Mouse (Mus musculus): Measurements from ENCODE around the gene Accs. TPM values are rescaled to one million over a fixed set of nuclear protein-coding genes. Genes with fewer than 3 reads are reported as not detected.

The Accs gene
- total RNA-seq, 2 experiments from 2014 or later: 3.0 to 3.7 TPM

- no peak for DNase-seq (ENCODE audit: low spot score in 2 of 2)
These were observed 9.1 kb upstream of the Accs start for GRCm38 (mm10) chr2:93858845-93859244.

DNA sequence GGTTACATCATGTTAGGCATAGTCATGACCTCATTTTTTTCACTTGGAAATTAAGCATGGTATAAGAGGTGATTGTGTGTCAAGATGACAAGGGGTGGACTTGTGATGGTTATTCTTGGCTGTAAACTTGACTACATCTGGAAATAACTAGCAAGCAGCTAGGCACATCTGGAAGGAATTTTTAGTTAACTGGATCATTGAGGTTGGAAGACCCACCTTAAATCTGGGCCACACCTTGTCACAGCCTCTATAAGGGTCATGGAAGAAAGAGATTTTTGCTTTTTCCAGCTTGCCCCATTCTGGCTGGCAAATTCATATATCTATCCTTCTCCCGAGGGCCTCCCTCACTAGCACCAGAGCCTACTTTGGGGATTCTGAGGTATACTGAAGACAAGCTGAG is 1.6 kb upstream of the Accs start:
- DNase-seq (ENCODE audit: low spot score in 2 of 2): no peak

DNA sequence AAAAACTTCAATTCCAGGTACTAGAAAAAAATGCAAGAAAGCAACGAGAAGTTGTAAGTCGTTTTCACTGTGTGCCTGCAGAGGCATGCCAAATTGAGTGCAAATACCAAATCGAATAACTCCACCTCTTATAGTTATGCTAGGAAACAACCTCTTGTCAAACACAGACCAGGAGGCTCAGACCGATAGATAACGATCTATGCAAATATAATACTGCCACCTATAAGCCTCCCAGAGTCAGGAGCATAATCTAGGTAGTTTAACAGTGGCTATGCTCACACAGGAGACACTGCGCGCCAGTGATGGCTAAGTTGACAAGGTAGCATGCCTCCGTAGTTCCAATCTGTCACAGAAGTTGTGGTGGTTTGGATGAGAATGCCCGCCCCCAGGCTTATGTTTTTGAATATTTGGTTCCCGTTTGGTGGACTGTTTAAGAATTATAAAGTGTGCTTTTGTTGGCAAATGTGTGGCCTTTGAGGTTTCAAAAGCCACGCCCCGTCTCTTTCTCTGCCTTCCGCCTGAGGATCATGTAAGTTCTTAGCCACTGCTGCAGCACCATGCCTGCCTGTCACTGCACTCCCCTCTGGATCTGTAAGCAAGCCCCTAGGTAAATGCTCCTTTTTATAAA is 688 bp upstream of the Accs start:
- DNase-seq (ENCODE audit: low spot score in 2 of 2): no peak

DNA sequence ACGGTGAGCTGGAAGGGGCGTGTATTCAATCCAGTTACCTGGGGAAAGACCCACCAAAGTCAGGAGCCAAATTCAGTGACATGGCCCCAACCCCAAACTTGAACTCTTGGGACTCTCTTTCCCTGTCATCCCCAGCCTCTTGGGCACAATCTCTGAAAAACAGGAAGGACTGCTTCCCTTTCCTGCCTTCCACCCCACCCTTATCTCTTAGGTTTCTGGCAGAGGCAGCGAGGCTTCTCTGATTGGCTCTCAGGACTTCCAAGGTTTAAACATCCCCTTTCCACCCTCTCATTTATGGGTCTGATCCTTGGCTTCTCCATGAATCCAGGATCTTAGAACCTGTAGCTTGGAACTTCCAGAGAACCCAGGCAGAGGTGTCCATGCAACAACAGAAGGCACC is 8.4 kb downstream of the Accs start:
- no peak for DNase-seq (ENCODE audit: low spot score in 2 of 2)

GRCm38 (mm10) chr2:93840109-93840508 is 9.6 kb downstream of the Accs start:
- no peak for DNase-seq (ENCODE audit: low spot score in 2 of 2)

DNA sequence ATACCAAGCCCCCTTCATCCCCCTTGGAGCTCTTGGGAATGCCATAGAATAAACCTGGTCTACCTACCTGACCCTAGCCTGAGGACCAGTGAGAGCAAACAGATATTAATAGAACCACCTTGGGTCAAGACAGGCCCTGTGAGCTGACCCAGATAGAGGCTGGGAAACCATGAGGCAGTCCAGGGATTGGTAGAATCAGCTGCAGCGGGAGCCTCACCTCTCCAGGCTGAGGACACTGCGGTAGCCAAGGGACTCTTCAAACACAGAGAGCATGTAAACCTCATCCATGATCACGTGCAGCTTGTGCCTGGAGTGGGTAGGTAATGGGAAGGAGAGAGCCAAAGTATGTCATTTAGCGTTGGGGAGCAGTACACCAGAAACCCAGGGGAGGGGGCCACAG is 10.8 kb downstream of the Accs start:
- no peak for DNase-seq (ENCODE audit: low spot score in 2 of 2)

GRCm38 (mm10) chr2:93836232-93836785 is 13.4 kb downstream of the Accs start:
- no peak for DNase-seq (ENCODE audit: low spot score in 2 of 2)

GRCm38 (mm10) chr2:93835596-93835995 is 14.1 kb downstream of the Accs start:
- no peak for DNase-seq (ENCODE audit: low spot score in 2 of 2)

GRCm38 (mm10) chr2:93823519-93823918 is 26.2 kb downstream of the Accs start:
- DNase-seq (ENCODE audit: low spot score in 2 of 2): peak; percentile 53 to 86

DNA sequence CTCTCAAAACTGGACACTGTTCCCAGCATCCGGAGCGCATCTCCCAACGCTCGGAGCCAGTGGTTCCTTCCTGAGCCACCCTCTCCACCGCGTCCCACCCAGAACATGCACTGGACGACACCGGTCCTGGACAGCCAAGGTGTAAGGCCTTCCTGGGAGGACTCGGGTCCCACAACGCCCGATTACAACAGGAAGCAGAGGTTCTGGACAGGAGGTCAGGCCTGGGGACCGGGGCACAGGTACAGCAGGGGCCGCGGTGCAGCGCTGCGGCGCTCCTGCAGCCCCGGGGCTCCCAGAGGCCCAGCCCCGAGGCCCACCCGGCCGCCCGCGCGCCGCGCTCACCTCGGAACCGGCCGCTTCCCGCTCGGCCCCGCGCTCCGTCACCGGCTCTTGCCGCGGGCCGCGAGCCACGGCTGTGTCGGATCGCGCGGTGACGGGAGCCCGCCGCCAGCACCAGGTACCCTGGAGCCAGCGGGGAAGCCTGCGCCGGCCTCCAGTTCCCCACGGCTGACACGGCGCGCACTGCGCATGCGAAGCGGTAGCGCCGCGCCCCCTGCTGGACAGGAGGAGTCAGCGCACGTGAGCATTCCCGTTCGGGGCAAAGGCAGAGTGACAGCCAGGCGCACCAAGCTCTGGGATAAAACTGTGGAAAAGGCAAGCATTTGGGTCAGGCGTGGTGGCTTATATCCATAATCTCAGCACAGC is 27.5 kb downstream of the Accs start, which contains the start of gene Ext2:
Gene Ext2, minus strand, starts transcription at position 524 of the 705 bp plus-strand sequence.
- peak; percentile 84 to 93 for DNase-seq (ENCODE audit: low spot score in 2 of 2)

DNA sequence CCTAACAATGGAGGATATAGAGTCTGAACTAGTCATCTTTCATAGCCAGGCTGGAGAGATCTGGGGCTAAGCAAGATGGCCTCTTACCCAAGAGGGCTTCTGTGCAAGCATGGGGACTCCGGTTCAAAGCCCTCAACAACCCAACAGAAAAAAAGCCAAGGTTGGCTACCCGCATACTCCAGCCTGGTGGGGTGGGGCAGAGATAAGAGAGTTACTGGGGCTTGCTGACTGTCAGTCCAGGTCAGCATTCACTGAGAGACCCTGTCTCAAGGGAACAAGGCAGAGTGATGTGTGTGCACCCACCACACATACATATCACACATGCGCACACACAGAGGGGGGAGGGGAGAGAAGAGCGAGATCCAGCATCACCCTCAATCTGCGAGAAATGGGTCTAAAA is 32.0 kb downstream of the Accs start:
- DNase-seq (ENCODE audit: low spot score in 2 of 2): no peak

DNA sequence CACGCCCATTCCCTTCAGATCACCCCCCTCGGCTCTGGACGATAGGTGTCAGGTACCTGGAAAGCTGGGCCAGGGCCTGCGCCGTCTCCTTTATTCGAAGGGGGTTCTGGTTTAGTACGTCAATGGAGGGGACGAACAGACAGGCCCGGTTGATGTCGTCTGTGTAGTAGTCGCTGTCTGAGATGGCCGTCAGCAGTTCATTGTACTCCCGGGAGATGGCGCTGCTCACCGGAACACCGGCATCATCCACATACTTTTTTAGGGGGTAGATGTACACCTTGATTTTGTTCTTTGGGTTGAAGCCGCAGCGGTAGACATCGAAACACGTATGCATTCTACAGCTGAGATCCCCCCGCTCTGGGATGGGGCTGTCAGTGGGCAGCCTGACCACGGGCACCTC is 36.4 kb downstream of the Accs start:
- DNase-seq (ENCODE audit: low spot score in 2 of 2): no peak

DNA sequence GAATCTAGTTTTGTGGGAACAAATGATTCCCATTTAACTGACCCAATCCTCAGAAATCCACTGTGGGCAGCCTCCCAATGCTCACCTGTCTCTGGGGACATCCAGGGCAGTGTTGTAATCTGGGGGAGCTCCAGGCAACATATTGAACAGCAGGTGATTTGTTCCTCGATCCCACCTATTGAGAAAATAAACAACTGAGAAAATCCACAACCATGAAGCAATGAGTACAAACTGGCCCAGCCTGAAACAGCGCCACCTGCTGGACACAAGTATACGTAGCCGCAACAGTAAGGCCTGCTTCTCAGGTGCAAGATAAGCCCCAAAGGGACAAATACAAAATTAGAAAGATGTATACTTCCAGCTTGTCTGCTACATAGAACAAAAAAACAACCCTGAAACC is 37.9 kb downstream of the Accs start:
- peak in 1 of 2 experiments; percentile 68 for DNase-seq (ENCODE audit: low spot score in 2 of 2)

GRCm38 (mm10) chr2:93809931-93810330 is 39.8 kb downstream of the Accs start:
- DNase-seq (ENCODE audit: low spot score in 2 of 2): peak in 1 of 2 experiments; percentile 49

- no peak for DNase-seq (ENCODE audit: low spot score in 2 of 2)
These were observed 41.7 kb downstream of the Accs start for GRCm38 (mm10) chr2:93808071-93808470.

- no peak for DNase-seq (ENCODE audit: low spot score in 2 of 2)
These were observed 42.3 kb downstream of the Accs start for GRCm38 (mm10) chr2:93807440-93807839.

DNA sequence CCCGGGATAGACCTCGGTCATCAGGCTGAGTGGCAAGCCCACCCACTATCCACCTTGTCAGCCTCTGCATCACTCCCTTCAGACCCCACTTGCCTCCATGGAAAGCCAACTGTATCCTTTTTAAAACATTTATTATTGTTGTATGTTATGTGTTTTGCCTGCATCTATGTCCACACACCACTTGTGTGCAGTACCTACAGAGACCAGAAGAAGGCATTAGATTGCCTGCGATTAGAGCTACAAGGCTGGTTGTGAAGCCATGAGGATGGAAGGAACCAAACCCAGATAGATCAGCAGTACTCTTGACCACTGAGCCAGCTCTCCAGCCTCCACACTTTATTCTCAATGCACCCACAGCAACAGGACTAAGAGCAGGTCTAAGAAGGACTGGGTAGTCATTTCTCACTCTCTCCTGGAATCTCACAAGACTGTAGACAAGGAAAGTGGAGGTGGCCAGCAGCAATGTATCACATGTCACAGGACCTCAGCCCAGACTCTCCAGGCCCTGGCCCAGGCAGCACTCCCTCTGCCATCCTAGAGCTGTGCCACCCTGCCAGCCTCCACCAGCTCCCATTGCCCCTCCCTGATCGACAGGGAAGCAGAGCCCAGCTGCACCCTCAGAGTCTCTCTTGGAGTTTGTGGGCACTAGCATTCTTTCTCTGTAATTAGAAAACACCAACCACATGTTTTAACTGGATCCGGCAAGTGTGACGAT is 43.1 kb downstream of the Accs start:
- DNase-seq (ENCODE audit: low spot score in 2 of 2): no peak

- DNase-seq (ENCODE audit: low spot score in 2 of 2): no peak
These were observed 44.2 kb downstream of the Accs start for GRCm38 (mm10) chr2:93805523-93805922.

DNA sequence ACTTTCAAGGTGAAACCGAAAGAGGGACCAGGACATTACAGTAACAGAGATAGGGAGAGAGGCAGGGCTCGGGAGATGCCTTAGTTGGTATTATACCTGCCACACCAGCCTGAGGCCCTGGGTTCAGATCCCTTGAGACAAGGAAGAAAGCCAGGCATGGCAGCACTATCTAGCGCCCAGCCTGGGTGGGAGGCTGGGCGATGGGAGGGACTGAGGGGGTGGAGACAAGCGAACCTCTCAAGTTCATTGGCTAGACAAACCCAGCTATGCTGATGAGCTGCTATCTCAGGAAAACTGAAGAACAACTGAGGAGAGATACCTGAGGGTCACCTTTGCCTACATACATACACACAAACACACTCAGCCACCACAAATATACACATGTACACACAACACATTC is 44.7 kb downstream of the Accs start:
- no peak for DNase-seq (ENCODE audit: low spot score in 2 of 2)

DNA sequence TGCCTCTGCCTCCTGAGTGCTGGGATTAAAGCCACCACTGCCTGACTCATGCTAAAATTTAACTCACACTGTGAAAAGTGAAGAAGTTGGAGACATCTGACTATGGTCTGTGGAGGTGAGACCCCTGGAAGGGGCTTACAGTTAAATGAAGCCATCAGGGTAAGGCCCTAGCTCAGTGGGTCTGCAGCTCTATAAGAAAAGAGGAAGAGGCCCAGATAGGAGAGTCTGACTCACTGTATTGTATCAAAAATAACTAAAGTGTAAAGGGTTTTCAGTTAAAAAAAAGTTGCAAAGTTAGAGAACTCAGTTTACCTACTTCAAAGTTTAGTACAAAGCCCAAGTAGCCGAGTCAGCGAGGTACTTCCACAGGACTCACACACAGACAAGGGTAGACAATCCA is 46.8 kb downstream of the Accs start:
- no peak for DNase-seq (ENCODE audit: low spot score in 2 of 2)

- DNase-seq (ENCODE audit: low spot score in 2 of 2): no peak
These were observed 48.6 kb downstream of the Accs start for GRCm38 (mm10) chr2:93801097-93801496.
